Mouse (Mus musculus): ENCODE measurements around the gene 3110040M04Rik. TPM values are rescaled to one million over a fixed set of nuclear protein-coding genes. Genes with fewer than 3 reads are reported as not detected.
A peak's percentile ranks its signal among the peaks of the same experiment; 100 is the strongest.
"Not testable (repeated sequence)": the region's sequence is repeated elsewhere in the genome, so short reads cannot be mapped to it uniquely, and the experiment has no call there.

The 3110040M04Rik gene
- total and polyA plus RNA-seq, 3 experiments, result not detected

- H3K27ac ChIP-seq (ENCODE audit: insufficient read depth, low read depth); H3K9ac ChIP-seq (ENCODE audit: insufficient read depth, low read depth); H3K4me3 ChIP-seq (replicated peaks in 1 of 3; ENCODE audit: low read depth in 2 of 3, low read length in 2 of 3, poor library complexity in 1 of 3); dilution Hi-C loops (cut with MboI; ENCODE audit: extremely low pct_ligation_motif_present, extremely low pct_unique_long_range_greater_than_20kb, low sequenced_read_pairs); H3K27me3 ChIP-seq (replicated peaks); H3K9me3 ChIP-seq (replicated peaks; ENCODE audit: low read length); H3K79me2 ChIP-seq (replicated peaks; ENCODE audit: control insufficient read depth, extremely low read depth, insufficient read depth, poor library complexity, severe bottlenecking); DNase-seq (ENCODE audit: extremely low read depth); H3K4me2 ChIP-seq (ENCODE audit: insufficient read depth, low read depth, poor library complexity, severe bottlenecking); H3K36me3 ChIP-seq (replicated peaks in 1 of 2; ENCODE audit: control insufficient read depth in 1 of 2, insufficient read depth in 1 of 2, low read length in 1 of 2); in situ Hi-C loops (cut with MboI; ENCODE audit: low pct_ligation_motif_present, low pct_unique_long_range_greater_than_20kb, low sequenced_read_pairs): not testable (repeated sequence)
- peaks cover 0 to 12% of the 10 kb centered on the region in 2 experiments; a peak in 2 of 4 replicates for H3K4me1 ChIP-seq (ENCODE audit: control insufficient read depth in 1 of 2, insufficient read depth in 2 of 2)
Observed at GRCm38 (mm10) chr1:151186186-151186585, 17.7 kb upstream of the 3110040M04Rik start.

DNA sequence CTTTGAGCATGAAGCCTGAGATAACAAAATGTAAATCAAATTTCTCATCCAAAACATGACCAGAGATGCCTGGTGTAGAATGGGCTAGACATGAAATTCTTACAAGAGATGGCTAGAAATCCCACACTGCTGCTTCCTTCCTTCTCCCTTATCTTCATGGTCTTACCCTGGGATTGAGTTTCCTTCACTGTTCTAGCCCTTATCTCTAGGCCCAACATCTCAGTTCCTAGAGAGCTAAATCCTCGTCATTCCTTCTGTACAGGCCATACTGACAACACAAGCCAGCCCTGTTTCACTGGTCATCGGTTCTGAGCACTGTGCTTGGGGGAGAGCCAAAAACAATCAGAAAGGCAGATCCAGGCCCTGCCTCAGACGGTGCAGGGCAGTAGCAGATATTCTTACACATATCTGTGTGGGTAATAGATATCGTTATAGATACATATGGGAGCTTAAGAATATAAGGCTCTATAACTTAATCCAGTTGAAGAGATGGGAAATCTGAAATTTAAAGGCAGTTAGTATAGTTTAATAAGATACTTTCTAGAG, 17.0 kb upstream of the 3110040M04Rik start:
- H3K9ac ChIP-seq (ENCODE audit: insufficient read depth, low read depth); in situ Hi-C loops (cut with MboI; ENCODE audit: low pct_ligation_motif_present, low pct_unique_long_range_greater_than_20kb, low sequenced_read_pairs); H3K9me3 ChIP-seq (replicated peaks; ENCODE audit: low read length); DNase-seq (ENCODE audit: extremely low read depth); H3K4me2 ChIP-seq (ENCODE audit: insufficient read depth, low read depth, poor library complexity, severe bottlenecking); H3K27ac ChIP-seq (ENCODE audit: insufficient read depth, low read depth); H3K4me3 ChIP-seq (replicated peaks in 1 of 3; ENCODE audit: low read depth in 2 of 3, low read length in 2 of 3, poor library complexity in 1 of 3); H3K79me2 ChIP-seq (replicated peaks; ENCODE audit: control insufficient read depth, extremely low read depth, insufficient read depth, poor library complexity, severe bottlenecking); H3K36me3 ChIP-seq (replicated peaks in 1 of 2; ENCODE audit: control insufficient read depth in 1 of 2, insufficient read depth in 1 of 2, low read length in 1 of 2); H3K27me3 ChIP-seq (replicated peaks); dilution Hi-C loops (cut with MboI; ENCODE audit: extremely low pct_ligation_motif_present, extremely low pct_unique_long_range_greater_than_20kb, low sequenced_read_pairs): not testable (repeated sequence)
- H3K4me1 ChIP-seq (ENCODE audit: control insufficient read depth in 1 of 2, insufficient read depth in 2 of 2), result peaks cover 0 to 12% of the 10 kb centered on the region in 2 experiments; a peak in 2 of 4 replicates

GRCm38 (mm10) chr1:151188469-151188868, 15.5 kb upstream of the 3110040M04Rik start:
- dilution Hi-C loops (cut with MboI; ENCODE audit: extremely low pct_ligation_motif_present, extremely low pct_unique_long_range_greater_than_20kb, low sequenced_read_pairs) (no loop called here), in situ Hi-C loops (cut with MboI; ENCODE audit: low pct_ligation_motif_present, low pct_unique_long_range_greater_than_20kb, low sequenced_read_pairs) (no loop called here)

DNA sequence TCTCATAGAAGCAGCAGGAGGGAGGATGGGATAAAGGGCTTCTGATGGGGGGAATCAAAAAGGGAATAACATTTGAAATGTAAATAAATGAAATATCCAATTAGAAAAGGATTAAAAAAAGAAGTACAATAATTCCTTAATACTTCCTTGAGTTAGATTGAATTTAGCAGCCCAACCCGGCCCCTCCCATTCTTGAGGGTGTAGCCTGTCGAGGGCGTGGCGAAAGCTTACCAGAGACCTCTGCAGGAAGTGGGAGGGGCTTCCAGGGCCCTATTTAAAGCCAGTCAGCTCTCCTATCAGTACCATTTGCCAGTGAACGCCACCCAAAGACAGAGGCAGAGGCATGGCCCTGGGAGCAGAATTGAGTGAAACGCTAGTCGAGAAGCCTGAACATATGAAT, 11.8 kb upstream of the 3110040M04Rik start, which contains the start of gene Gm8947:
TSS of gene Gm8947 (plus strand) at position 302 of the 400 bp plus-strand sequence.
- peaks cover 0 to 12% of the 10 kb centered on the region in 2 experiments; a peak in 2 of 4 replicates for H3K4me1 ChIP-seq (ENCODE audit: control insufficient read depth in 1 of 2, insufficient read depth in 2 of 2)
- H3K9me3 ChIP-seq (replicated peaks; ENCODE audit: low read length); H3K79me2 ChIP-seq (replicated peaks; ENCODE audit: control insufficient read depth, extremely low read depth, insufficient read depth, poor library complexity, severe bottlenecking); H3K9ac ChIP-seq (ENCODE audit: insufficient read depth, low read depth); H3K4me3 ChIP-seq (replicated peaks in 1 of 3; ENCODE audit: low read depth in 2 of 3, low read length in 2 of 3, poor library complexity in 1 of 3); dilution Hi-C loops (cut with MboI; ENCODE audit: extremely low pct_ligation_motif_present, extremely low pct_unique_long_range_greater_than_20kb, low sequenced_read_pairs); H3K4me2 ChIP-seq (ENCODE audit: insufficient read depth, low read depth, poor library complexity, severe bottlenecking); DNase-seq (ENCODE audit: extremely low read depth); H3K36me3 ChIP-seq (replicated peaks in 1 of 2; ENCODE audit: control insufficient read depth in 1 of 2, insufficient read depth in 1 of 2, low read length in 1 of 2); H3K27ac ChIP-seq (ENCODE audit: insufficient read depth, low read depth); H3K27me3 ChIP-seq (replicated peaks); in situ Hi-C loops (cut with MboI; ENCODE audit: low pct_ligation_motif_present, low pct_unique_long_range_greater_than_20kb, low sequenced_read_pairs): not testable (repeated sequence)

More at GRCm38 (mm10) chr1:151188469-151188868, 15.5 kb upstream of the 3110040M04Rik start:
- Histone ChIP-seq H3K4me3 (replicated peaks in 1 of 3; ENCODE audit: low read depth in 2 of 3, low read length in 2 of 3, poor library complexity in 1 of 3) (no peak overlapping the region), H3K9ac (ENCODE audit: insufficient read depth, low read depth) (no peak overlapping the region), H3K4me2 (ENCODE audit: insufficient read depth, low read depth, poor library complexity, severe bottlenecking) (no peak overlapping the region), H3K27ac (ENCODE audit: insufficient read depth, low read depth) (no peak overlapping the region), H3K36me3 (replicated peaks in 1 of 2; ENCODE audit: control insufficient read depth in 1 of 2, insufficient read depth in 1 of 2, low read length in 1 of 2) (no peaks in the 10 kb centered on the region), H3K27me3 (replicated peaks) (no peaks in the 10 kb centered on the region), H3K4me1 (ENCODE audit: control insufficient read depth in 1 of 2, insufficient read depth in 2 of 2) (peaks cover 0 to 12% of the 10 kb centered on the region in 2 experiments; a peak in 2 of 4 replicates), H3K79me2 (replicated peaks; ENCODE audit: control insufficient read depth, extremely low read depth, insufficient read depth, poor library complexity, severe bottlenecking) (no peaks in the 10 kb centered on the region), H3K9me3 (replicated peaks; ENCODE audit: low read length) (no peaks in the 10 kb centered on the region)
- DNase-seq (ENCODE audit: extremely low read depth), result peak; percentile 19
- TF ChIP-seq SMC3 (IDR thresholded peaks at IDR 0.05; ENCODE audit: low read depth, low read length) (no peak), ZNF384 (IDR thresholded peaks at IDR 0.05; ENCODE audit: low read depth, low read length) (peak; percentile 96)

DNA sequence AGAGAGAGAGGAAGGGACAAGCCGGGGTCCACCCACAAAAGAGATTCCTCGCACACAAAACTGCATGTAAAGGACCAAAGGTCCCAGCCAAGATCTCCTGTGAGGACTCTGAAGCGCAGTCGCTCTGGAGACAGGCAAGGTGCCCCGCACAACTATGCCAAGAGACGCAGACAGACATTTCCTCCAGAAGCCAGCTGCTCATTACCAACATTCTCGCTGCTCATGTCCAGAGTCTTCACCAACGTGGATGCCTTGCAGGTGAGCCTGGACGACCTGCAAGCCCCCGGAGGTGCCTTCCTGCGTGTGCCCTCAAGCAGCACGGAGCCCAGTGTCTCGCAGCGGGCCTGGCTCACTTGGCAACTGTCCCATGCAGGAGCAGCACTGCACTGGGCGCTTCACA, 11.2 kb upstream of the 3110040M04Rik start:
- H3K27ac ChIP-seq (ENCODE audit: insufficient read depth, low read depth); dilution Hi-C loops (cut with MboI; ENCODE audit: extremely low pct_ligation_motif_present, extremely low pct_unique_long_range_greater_than_20kb, low sequenced_read_pairs); H3K27me3 ChIP-seq (replicated peaks); H3K4me2 ChIP-seq (ENCODE audit: insufficient read depth, low read depth, poor library complexity, severe bottlenecking); H3K79me2 ChIP-seq (replicated peaks; ENCODE audit: control insufficient read depth, extremely low read depth, insufficient read depth, poor library complexity, severe bottlenecking); H3K4me3 ChIP-seq (replicated peaks in 1 of 3; ENCODE audit: low read depth in 2 of 3, low read length in 2 of 3, poor library complexity in 1 of 3); in situ Hi-C loops (cut with MboI; ENCODE audit: low pct_ligation_motif_present, low pct_unique_long_range_greater_than_20kb, low sequenced_read_pairs); H3K36me3 ChIP-seq (replicated peaks in 1 of 2; ENCODE audit: control insufficient read depth in 1 of 2, insufficient read depth in 1 of 2, low read length in 1 of 2); H3K9ac ChIP-seq (ENCODE audit: insufficient read depth, low read depth); DNase-seq (ENCODE audit: extremely low read depth); H3K9me3 ChIP-seq (replicated peaks; ENCODE audit: low read length): not testable (repeated sequence)
- peaks cover 0 to 12% of the 10 kb centered on the region in 2 experiments; a peak in 2 of 4 replicates for H3K4me1 ChIP-seq (ENCODE audit: control insufficient read depth in 1 of 2, insufficient read depth in 2 of 2)

- H3K36me3 ChIP-seq (replicated peaks in 1 of 2; ENCODE audit: control insufficient read depth in 1 of 2, insufficient read depth in 1 of 2, low read length in 1 of 2); H3K79me2 ChIP-seq (replicated peaks; ENCODE audit: control insufficient read depth, extremely low read depth, insufficient read depth, poor library complexity, severe bottlenecking); H3K4me2 ChIP-seq (ENCODE audit: insufficient read depth, low read depth, poor library complexity, severe bottlenecking); in situ Hi-C loops (cut with MboI; ENCODE audit: low pct_ligation_motif_present, low pct_unique_long_range_greater_than_20kb, low sequenced_read_pairs); H3K4me1 ChIP-seq (ENCODE audit: control insufficient read depth in 1 of 2, insufficient read depth in 2 of 2); dilution Hi-C loops (cut with MboI; ENCODE audit: extremely low pct_ligation_motif_present, extremely low pct_unique_long_range_greater_than_20kb, low sequenced_read_pairs); H3K9me3 ChIP-seq (replicated peaks; ENCODE audit: low read length); H3K27me3 ChIP-seq (replicated peaks); H3K4me3 ChIP-seq (replicated peaks in 1 of 3; ENCODE audit: low read depth in 2 of 3, low read length in 2 of 3, poor library complexity in 1 of 3); DNase-seq (ENCODE audit: extremely low read depth); H3K9ac ChIP-seq (ENCODE audit: insufficient read depth, low read depth); H3K27ac ChIP-seq (ENCODE audit: insufficient read depth, low read depth): not testable (repeated sequence)
Observed at GRCm38 (mm10) chr1:151195986-151196385, 7.9 kb upstream of the 3110040M04Rik start.
